Mouse (Mus musculus): ENCODE data around the gene Klhl8. TPM values are rescaled to one million over a fixed set of nuclear protein-coding genes. Genes with fewer than 3 reads are reported as not detected.

Gene Klhl8
- polyA plus RNA-seq (2012; rRNA removed) = 46.2 and 47.2 TPM in 2 replicates

DNA sequence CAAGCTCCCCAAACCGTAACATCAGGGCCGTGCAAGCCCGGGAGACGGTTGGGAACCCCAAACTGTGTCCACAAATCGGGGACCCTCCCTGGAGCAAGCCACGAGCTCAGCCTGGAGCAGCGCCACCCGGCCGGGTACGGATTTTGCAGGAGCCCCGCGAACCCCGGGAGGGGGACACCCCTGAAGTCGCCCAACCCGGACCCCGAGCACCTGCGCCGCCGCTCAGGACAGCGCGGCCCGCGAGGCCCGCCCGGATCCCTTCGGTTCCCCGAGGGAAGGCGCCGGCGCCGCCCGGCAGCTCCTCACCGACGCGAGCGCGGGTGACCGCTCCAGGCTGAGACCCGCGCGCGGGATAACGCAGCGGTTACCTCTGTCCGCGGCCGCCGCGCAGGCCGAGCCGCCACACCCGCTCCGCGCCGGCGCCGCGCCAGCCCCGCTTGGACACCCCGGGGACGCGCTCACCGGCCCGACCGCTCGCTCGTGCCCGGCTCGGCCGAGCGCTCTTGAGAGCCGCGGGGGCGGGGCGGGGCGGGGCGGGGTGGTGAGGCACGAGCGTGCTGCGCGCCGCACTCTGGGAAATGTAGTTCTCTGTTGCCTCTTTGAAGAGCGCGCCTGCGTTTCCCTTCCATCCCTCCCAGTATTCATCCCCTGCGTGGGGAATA lies at the start of gene Klhl8:
Klhl8 (minus strand) TSS at position 512 of the 662 bp plus-strand sequence.

Other genes with a start within 250 kb of the Klhl8 start
- 1.2 and 1.3 TPM in 2 replicates for gene Aff1, start 218.9 kb downstream of the Klhl8 start, polyA plus RNA-seq (2012; rRNA removed)
- gene Hsd17b13, start 66.2 kb upstream of the Klhl8 start, polyA plus RNA-seq (2012; rRNA removed) = 0.04 TPM in 1 of 2 replicates, not detected in the other
- gene Hsd17b11, start 110.7 kb upstream of the Klhl8 start, polyA plus RNA-seq (2012; rRNA removed) = 16.9 and 18.0 TPM in 2 replicates
- gene Nudt9, start 135.0 kb upstream of the Klhl8 start, polyA plus RNA-seq (2012; rRNA removed) = 55.7 and 56.2 TPM in 2 replicates
- gene Gm17660, start 166.3 kb upstream of the Klhl8 start, polyA plus RNA-seq (2012; rRNA removed) = 0.19 TPM in 1 of 2 replicates, not detected in the other
- 282 and 331 TPM in 2 replicates for gene Sparcl1, start 202.5 kb upstream of the Klhl8 start, polyA plus RNA-seq (2012; rRNA removed)

All from central nervous system, embryonic 18 days (tissue).